Mouse (Mus musculus) kidney, embryonic 16.5 days (tissue): ENCODE measurements around the gene Dis3l2. TPM values are rescaled to one million over a fixed set of nuclear protein-coding genes. Genes with fewer than 3 reads are reported as not detected.
A peak's percentile ranks its signal among the peaks of the same experiment; 100 is the strongest.

Source experiments
- ATAC-seq: fragments of 200-750 bp; cut with Nextera tagmentation; 2 replicates; pipeline ENCODE4 v1.8.0; 2017; ENCODE audit warnings: moderate TSS enrichment; ENCODE audit not compliant: low FRiP score, low TSS enrichment
- H3K27ac ChIP-seq: fragments of 300-500 bp; sonication (generic); 2 replicates; pipeline ENCODE4 v1.5.1; 2014; ENCODE audit warnings: low read length
- H3K27me3 ChIP-seq: fragments of 300-500 bp; sonication (generic); 2 replicates; pipeline ENCODE4 v1.6.1; 2014; ENCODE audit warnings: low read length, control low read depth, mixed read lengths; ENCODE audit not compliant: insufficient read depth
- H3K36me3 ChIP-seq: fragments of 300-500 bp; sonication (generic); 2 replicates; pipeline ENCODE4 v1.6.1; 2014; ENCODE audit warnings: low read length, control low read depth, mixed read lengths; ENCODE audit not compliant: insufficient read depth
- H3K4me1 ChIP-seq: fragments of 300-500 bp; sonication (generic); 2 replicates; pipeline ENCODE4 v1.6.1; 2014; ENCODE audit warnings: low read length, control low read depth, mixed read lengths; ENCODE audit not compliant: insufficient read depth
- H3K4me2 ChIP-seq: fragments of 300-500 bp; sonication (generic); replicated peaks from 2 replicates; pipeline ENCODE4 v1.6.1; 2014; ENCODE audit warnings: low read depth, low read length
- H3K4me3 ChIP-seq: fragments of 300-500 bp; sonication (generic); 2 replicates; pipeline ENCODE4 v1.5.1; 2014; ENCODE audit warnings: mild to moderate bottlenecking, low read length
- H3K9ac ChIP-seq: fragments of 300-500 bp; sonication (generic); replicated peaks from 2 replicates; pipeline ENCODE4 v1.6.1; 2014; ENCODE audit warnings: low read length
- H3K9me3 ChIP-seq: fragments of 300-500 bp; sonication (generic); 2 replicates; pipeline ENCODE4 v1.6.1; 2016; ENCODE audit warnings: low read length, control low read depth
- WGBS: fragments of 180-500 bp; shearing (Covaris S2); extraction: QIAGEN DNeasy Blood & Tissue Kit; methylation state at CpG from one replicate; pipeline ENCODE4 v1.1.7; 2014; 5-methylcytosine and 5-hydroxymethylcytosine counted together
- polyA plus RNA-seq: library from polyadenylated mRNA; unstranded; fragments of >200 nt; fragmentation: Nextera tagmentation; extraction: Ambion mirVana; gene quantifications from 2 replicates; pipeline ENCODE4 v1.2.1, GENCODE M21; 2015

Dis3l2 gene
- polyA plus RNA-seq, 1 experiment from 2014 or later: 30.8 TPM

DNA sequence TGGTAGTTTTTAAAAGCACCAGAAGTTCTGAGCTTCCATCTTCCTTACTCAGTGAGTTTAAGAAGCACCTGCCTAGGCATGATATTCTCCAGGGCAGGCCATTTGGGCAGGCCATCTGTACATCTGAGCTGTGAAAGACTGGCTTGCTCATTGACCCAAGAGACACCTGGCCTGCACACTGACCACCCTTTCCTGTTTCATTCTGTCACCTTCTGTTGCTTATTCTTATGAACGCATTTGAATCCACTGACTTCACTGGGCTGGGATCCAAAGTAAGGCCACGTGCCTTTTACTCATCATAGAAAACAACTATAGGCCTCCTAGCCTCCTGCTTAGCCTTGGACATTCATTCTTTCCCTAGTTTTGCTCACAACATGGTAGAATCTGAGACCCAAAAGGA, 309.0 kb downstream of the Dis3l2 start:
- H3K9ac ChIP-seq: no peak overlapping the region
- no peaks in the 10 kb centered on the region for H3K4me1 ChIP-seq
- no peak overlapping the region for H3K4me3 ChIP-seq
- WGBS: 81% methylated on average over 2 of the region's 2 CpGs
- ATAC-seq: no peak
- H3K27me3 ChIP-seq: no peaks in the 10 kb centered on the region
- no peaks in the 10 kb centered on the region for H3K9me3 ChIP-seq
- no peaks in the 10 kb centered on the region for H3K36me3 ChIP-seq
- no peak overlapping the region for H3K27ac ChIP-seq
- no peak overlapping the region for H3K4me2 ChIP-seq

DNA sequence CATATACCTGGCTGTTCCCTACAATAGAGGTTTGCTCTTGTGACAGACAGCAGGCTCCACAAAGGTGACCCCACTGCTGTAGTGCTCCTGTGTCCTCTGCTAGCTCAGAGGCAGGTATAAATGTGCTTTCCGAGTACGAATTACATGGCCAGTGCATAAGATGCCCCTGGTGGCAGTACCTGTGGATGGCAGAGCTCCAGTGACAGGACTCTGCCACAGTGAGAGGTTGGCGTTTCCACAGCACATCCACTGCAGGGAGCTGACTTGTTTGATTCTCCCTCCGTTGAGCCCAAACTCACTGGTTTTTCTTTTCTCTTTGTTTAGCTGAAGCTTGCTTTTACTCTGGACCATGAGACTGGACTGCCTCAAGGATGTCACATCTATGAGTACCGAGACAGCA, 317.1 kb downstream of the Dis3l2 start:
- H3K4me1 ChIP-seq: no peaks in the 10 kb centered on the region
- H3K9ac ChIP-seq: no peak overlapping the region
- 85% methylated on average over 5 of the region's 5 CpGs for WGBS
- no peaks in the 10 kb centered on the region for H3K9me3 ChIP-seq
- no peak overlapping the region for H3K4me2 ChIP-seq
- no peak for ATAC-seq
- H3K4me3 ChIP-seq: no peak overlapping the region
- H3K36me3 ChIP-seq: 0 out of 2 replicates have a peak, but pooled peaks cover 3% of the 10 kb centered on the region
- H3K27me3 ChIP-seq: no peaks in the 10 kb centered on the region
- no peak overlapping the region for H3K27ac ChIP-seq

DNA sequence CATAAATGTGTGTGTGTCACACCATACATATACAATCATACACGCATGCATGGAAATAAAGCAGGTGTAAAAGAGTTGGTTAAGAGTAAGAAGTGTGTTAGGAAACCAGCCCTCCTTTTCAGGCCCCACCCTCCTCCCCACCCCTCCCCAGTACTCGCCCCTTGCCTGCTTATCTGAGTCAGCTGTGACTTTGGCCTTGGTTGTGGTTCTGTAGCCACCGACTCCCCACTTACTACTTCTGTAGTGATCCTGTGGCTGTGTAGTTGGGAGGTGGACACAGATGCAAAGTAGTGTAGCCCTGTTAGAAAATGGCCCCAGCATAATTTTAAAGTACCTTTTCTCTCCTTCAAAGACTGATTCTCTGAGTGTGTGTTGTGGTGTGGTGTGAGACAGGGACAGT, 318.0 kb downstream of the Dis3l2 start:
- 94% methylated on average over 3 of the region's 3 CpGs for WGBS
- no peak overlapping the region for H3K4me2 ChIP-seq
- no peak overlapping the region for H3K27ac ChIP-seq
- H3K9me3 ChIP-seq: no peaks in the 10 kb centered on the region
- no peaks in the 10 kb centered on the region for H3K4me1 ChIP-seq
- H3K36me3 ChIP-seq: 0 out of 2 replicates have a peak, but pooled peaks cover 3% of the 10 kb centered on the region
- no peak for ATAC-seq
- H3K9ac ChIP-seq: no peak overlapping the region
- no peaks in the 10 kb centered on the region for H3K27me3 ChIP-seq
- H3K4me3 ChIP-seq: no peak overlapping the region

DNA sequence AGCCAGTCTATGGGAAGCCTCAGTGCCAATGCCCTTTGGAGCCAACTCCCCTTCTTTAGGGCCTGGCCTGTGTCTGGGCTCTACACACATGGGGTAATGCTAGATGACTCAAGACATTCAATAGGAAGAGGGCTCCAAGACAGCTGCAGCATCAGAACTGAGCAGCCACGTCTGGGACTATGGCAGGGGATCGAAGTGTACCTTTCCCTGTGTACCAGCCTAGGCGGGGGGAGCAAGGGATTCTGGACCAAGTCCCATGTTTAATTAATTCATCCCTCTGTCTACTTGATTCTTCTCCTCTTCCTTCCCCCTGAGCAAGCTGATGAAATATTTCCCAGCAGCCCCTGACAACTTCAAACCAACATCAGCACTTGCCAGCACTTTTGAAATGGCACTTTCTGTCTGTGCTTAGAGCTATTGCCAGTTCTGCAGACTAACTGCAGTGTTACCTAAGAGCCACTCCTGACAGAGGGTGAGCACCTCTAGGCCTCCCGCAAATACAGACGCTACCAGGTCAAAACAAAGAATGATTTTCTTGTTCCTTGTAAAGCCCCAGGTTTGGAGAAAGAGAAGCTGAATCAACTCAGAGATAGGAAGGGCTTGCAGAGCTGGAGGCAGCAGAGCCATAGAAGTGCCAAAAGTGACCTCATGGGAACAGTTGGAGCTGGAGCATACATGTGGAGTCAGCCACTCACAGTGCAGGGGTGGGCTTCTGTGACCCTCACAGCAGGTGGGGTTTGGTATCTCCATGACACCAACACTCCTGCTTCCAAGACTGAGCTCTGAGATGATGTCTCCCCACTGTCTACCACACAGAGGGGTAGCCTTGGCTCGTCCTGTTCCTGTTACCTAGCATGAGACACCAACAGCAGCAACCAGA, 319.9 kb downstream of the Dis3l2 start:
- 89% methylated on average over 6 of the region's 6 CpGs for WGBS
- H3K4me1 ChIP-seq: no peaks in the 10 kb centered on the region
- no peaks in the 10 kb centered on the region for H3K9me3 ChIP-seq

DNA sequence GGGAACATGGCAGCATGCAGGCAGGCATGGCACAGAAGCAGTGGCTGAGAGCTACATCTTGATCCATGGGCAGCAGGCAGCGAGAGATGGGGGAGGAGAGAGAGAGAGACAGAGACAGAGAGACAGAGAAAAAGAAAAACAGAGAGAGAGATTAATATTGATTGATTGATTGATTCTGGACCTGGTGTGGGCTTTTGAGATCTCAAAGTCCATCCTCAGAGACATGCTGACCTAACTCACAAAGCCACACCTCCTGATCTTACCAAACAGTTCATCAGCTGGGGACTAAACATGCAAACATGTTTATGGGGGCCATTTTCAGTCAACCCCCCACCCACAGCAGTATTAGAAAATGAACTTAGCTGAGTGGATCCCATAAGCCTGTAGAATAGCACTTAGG, 321.4 kb downstream of the Dis3l2 start:
- no peak overlapping the region for H3K4me2 ChIP-seq
- H3K4me1 ChIP-seq: no peaks in the 10 kb centered on the region
- no peaks in the 10 kb centered on the region for H3K27me3 ChIP-seq
- no peak overlapping the region for H3K9ac ChIP-seq
- 0 out of 2 replicates have a peak, but pooled peaks cover 3% of the 10 kb centered on the region for H3K36me3 ChIP-seq
- ATAC-seq: no peak
- H3K4me3 ChIP-seq: no peak overlapping the region
- H3K9me3 ChIP-seq: no peaks in the 10 kb centered on the region
- no peak overlapping the region for H3K27ac ChIP-seq
- 88% methylated on average over 1 of the region's 1 CpGs for WGBS

More for the DNA sequence above, 319.9 kb downstream of the Dis3l2 start:
- no peak overlapping the region for H3K4me2 ChIP-seq
- no peak overlapping the region for H3K4me3 ChIP-seq
- H3K27ac ChIP-seq: no peak overlapping the region
- H3K27me3 ChIP-seq: no peaks in the 10 kb centered on the region
- no peak overlapping the region for H3K9ac ChIP-seq
- ATAC-seq: no peak
- 0 out of 2 replicates have a peak, but pooled peaks cover 3% of the 10 kb centered on the region for H3K36me3 ChIP-seq

DNA sequence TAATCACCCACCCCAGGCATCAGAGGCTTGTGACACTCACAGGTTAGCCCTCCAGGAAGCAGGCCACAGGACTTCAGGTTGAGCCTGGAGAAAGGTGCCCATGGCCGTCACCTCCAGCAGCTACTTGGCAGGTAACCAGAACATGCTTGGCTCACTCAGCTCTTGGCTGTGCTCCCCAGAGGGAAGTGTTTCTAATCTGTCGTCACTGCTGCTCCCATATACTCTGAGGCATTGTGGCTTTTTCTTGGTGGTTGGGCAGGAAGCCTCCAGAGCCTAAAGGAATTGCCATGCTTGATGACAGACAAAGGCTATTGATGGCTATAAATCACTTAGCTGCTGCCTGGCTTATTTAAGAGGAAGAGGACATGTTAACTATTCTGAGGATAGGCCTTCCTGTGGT, 325.2 kb downstream of the Dis3l2 start:
- Histone ChIP-seq H3K9me3 (no peaks in the 10 kb centered on the region), H3K36me3 (no peaks in the 10 kb centered on the region), H3K4me3 (no peak overlapping the region), H3K9ac (no peak overlapping the region), H3K4me2 (no peak overlapping the region), H3K27ac (no peak overlapping the region), H3K27me3 (no peaks in the 10 kb centered on the region), H3K4me1 (peaks cover 5% of the 10 kb centered on the region)
- 42% methylated on average over 2 of the region's 2 CpGs for WGBS
- ATAC-seq: no peak

DNA sequence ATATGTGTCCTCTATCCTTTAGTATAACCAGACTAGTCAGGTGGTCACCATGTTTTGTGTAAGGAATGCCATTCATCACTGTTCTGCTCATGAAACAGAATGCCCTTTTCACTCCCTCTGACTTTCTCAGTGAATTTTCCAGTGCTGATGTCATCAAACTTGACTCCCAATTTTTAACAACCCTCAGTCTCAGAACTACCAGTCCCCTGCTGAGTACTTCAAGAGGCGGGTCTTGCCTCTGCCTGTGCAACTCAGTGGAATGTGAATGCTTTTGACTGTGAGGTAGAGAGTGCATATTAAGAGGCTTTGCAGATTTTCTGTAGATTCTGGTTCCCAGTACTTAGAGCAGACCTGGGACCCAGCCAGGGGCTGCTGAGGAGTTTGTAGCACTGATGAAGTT, 327.0 kb downstream of the Dis3l2 start:
- H3K4me2 ChIP-seq: no peak overlapping the region
- WGBS: 51% methylated on average over 1 of the region's 1 CpGs
- ATAC-seq: no peak
- H3K9me3 ChIP-seq: no peaks in the 10 kb centered on the region
- no peaks in the 10 kb centered on the region for H3K27me3 ChIP-seq
- no peaks in the 10 kb centered on the region for H3K36me3 ChIP-seq
- no peak overlapping the region for H3K9ac ChIP-seq
- no peak overlapping the region for H3K27ac ChIP-seq
- peaks cover 17% of the 10 kb centered on the region for H3K4me1 ChIP-seq
- H3K4me3 ChIP-seq: no peak overlapping the region

DNA sequence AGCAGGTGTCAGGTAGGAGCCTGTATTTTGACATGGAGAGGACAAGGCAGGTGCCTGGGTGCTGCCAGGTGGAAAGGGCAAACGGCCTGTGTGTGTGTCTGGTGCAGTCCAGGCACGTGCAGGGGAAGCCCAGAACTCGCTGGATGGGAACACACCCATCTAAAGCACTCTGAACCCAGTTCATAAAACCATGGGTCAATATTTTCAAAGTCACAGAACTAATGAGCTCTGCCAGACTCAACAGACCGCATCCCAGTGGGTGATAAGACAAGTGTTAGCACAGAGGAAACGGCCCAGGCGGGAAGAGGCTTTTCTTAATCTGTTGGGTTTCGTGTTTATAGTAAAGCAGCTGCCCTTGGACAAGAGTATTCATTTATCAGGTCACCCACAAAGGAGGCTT, 328.9 kb downstream of the Dis3l2 start:
- no peak overlapping the region for H3K27ac ChIP-seq
- 45% methylated on average over 7 of the region's 7 CpGs for WGBS

DNA sequence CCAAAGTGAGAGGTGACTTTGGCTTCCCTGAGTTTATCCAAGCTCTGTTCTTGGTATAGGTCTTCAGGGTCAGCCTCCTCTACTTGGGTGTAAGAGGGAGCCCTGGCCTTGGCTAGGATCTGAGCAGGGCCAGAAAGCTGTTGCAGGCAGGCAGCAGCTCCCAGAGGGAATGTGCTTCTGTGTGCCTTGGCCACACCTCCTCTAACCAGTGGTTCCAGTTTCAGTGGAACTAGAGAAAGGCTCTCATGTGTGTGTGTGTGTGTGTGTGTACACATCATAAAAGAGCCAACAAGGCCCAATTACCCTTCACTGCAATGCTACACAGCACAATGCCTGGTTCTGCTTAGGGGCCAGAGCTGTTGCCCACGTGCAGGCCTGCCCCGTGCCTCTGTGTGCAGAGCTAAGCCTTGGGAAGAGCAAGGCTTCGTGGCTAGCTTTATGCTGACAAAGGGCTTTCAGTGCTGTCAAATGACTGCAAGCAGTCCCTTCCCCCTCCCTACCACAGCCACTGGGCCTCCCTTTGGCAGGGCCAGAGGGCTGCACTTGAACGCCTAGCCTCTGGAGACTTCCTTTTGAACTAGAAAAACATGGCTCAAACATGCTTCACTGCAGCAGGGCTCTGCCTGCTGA, 332.0 kb downstream of the Dis3l2 start:
- ATAC-seq: peak; percentile 69
- peak overlapping the region; percentile 86 for H3K27ac ChIP-seq
- H3K4me1 ChIP-seq: peaks cover 37% of the 10 kb centered on the region
- WGBS: 9% methylated on average over 4 of the region's 4 CpGs
- H3K36me3 ChIP-seq: no peaks in the 10 kb centered on the region
- H3K4me3 ChIP-seq: no peak overlapping the region
- H3K9ac ChIP-seq: peak overlapping the region; percentile 45; the same call in 1 of the 2 replicates
- no peak overlapping the region for H3K4me2 ChIP-seq
- no peaks in the 10 kb centered on the region for H3K9me3 ChIP-seq
- no peaks in the 10 kb centered on the region for H3K27me3 ChIP-seq

More for the DNA sequence above, 328.9 kb downstream of the Dis3l2 start:
- Histone ChIP-seq H3K4me2 (no peak overlapping the region), H3K4me3 (no peak overlapping the region), H3K27me3 (no peaks in the 10 kb centered on the region), H3K4me1 (peaks cover 35% of the 10 kb centered on the region), H3K9me3 (no peaks in the 10 kb centered on the region), H3K36me3 (no peaks in the 10 kb centered on the region), H3K9ac (no peak overlapping the region)
- ATAC-seq: no peak

DNA sequence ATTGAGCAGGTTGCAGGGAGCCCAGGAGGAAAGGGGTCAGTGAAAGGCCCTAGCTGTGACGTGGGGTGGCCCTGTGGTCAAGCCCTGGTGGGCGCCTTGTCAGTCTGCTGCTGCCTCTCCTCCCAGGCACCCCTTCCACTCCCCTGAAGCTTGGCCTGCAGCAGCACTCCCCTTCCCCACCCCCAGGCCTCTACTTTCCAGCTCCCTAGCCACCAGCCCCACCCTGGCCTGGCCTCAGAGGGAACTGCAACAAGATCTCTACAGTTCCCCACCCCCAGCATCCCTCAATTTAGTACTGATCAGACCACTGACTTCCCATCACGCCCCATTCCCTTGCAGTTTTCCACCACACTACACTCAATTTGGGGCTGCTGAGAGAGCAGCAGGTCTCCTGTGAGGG, 332.7 kb downstream of the Dis3l2 start:
- H3K27ac ChIP-seq: peak overlapping the region; percentile 86
- 36% methylated on average over 3 of the region's 3 CpGs for WGBS
- H3K9me3 ChIP-seq: no peaks in the 10 kb centered on the region
- no peak overlapping the region for H3K4me2 ChIP-seq
- no peak overlapping the region for H3K4me3 ChIP-seq
- peak; percentile 82 for ATAC-seq
- H3K4me1 ChIP-seq: peaks cover 37% of the 10 kb centered on the region
- peak overlapping the region; percentile 45; the same call in 1 of the 2 replicates for H3K9ac ChIP-seq
- H3K27me3 ChIP-seq: no peaks in the 10 kb centered on the region
- H3K36me3 ChIP-seq: no peaks in the 10 kb centered on the region
